Mouse (Mus musculus): ENCODE measurements around the gene Utp20.
"Not testable (repeated sequence)": the region's sequence is repeated elsewhere in the genome, so short reads cannot be mapped to it uniquely, and the experiment has no call there.

Gene Utp20

GRCm38 (mm10) chr10:88793671-88794070 lies 32.9 kb downstream of the Utp20 start:
- DNase-seq (ENCODE audit: extremely low read depth, insufficient read length, low spot score): no peak

GRCm38 (mm10) chr10:88784513-88784931 lies 42.1 kb downstream of the Utp20 start:
- DNase-seq (ENCODE audit: extremely low read depth, insufficient read length, low spot score): no peak

- DNase-seq (ENCODE audit: extremely low read depth, insufficient read length, low spot score): no peak
Observed at GRCm38 (mm10) chr10:88783941-88784340, 42.7 kb downstream of the Utp20 start.

GRCm38 (mm10) chr10:88783135-88783534 lies 43.5 kb downstream of the Utp20 start:
- not testable (repeated sequence) for DNase-seq (ENCODE audit: extremely low read depth, insufficient read length, low spot score)

GRCm38 (mm10) chr10:88780716-88781115 lies 45.9 kb downstream of the Utp20 start:
- DNase-seq (ENCODE audit: extremely low read depth, insufficient read length, low spot score): no peak

GRCm38 (mm10) chr10:88776206-88776605 lies 50.4 kb downstream of the Utp20 start:
- DNase-seq (ENCODE audit: extremely low read depth, insufficient read length, low spot score): no peak

- DNase-seq (ENCODE audit: extremely low read depth, insufficient read length, low spot score): not testable (repeated sequence)
Observed at GRCm38 (mm10) chr10:88772965-88773364, 53.6 kb downstream of the Utp20 start.

- no peak for DNase-seq (ENCODE audit: extremely low read depth, insufficient read length, low spot score)
Observed at GRCm38 (mm10) chr10:88769676-88770075, 56.9 kb downstream of the Utp20 start.

GRCm38 (mm10) chr10:88768961-88769360 lies 57.6 kb downstream of the Utp20 start:
- no peak for DNase-seq (ENCODE audit: extremely low read depth, insufficient read length, low spot score)

GRCm38 (mm10) chr10:88765431-88766142 lies 61.0 kb downstream of the Utp20 start:
- DNase-seq (ENCODE audit: extremely low read depth, insufficient read length, low spot score): no peak

GRCm38 (mm10) chr10:88761524-88762212 lies 64.9 kb downstream of the Utp20 start:
- no peak for DNase-seq (ENCODE audit: extremely low read depth, insufficient read length, low spot score)

GRCm38 (mm10) chr10:88741426-88741825 lies 85.2 kb downstream of the Utp20 start:
- DNase-seq (ENCODE audit: extremely low read depth, insufficient read length, low spot score): no peak

GRCm38 (mm10) chr10:88740781-88741180 lies 85.8 kb downstream of the Utp20 start:
- DNase-seq (ENCODE audit: extremely low read depth, insufficient read length, low spot score): no peak

- DNase-seq (ENCODE audit: extremely low read depth, insufficient read length, low spot score): no peak
Observed at GRCm38 (mm10) chr10:88739818-88740217, 86.8 kb downstream of the Utp20 start.

GRCm38 (mm10) chr10:88739074-88739473 lies 87.5 kb downstream of the Utp20 start:
- not testable (repeated sequence) for DNase-seq (ENCODE audit: extremely low read depth, insufficient read length, low spot score)

- DNase-seq (ENCODE audit: extremely low read depth, insufficient read length, low spot score): no peak
Observed at GRCm38 (mm10) chr10:88732309-88732622, 94.3 kb downstream of the Utp20 start.

GRCm38 (mm10) chr10:88731496-88732308 lies 94.9 kb downstream of the Utp20 start:
- DNase-seq (ENCODE audit: extremely low read depth, insufficient read length, low spot score): no peak

GRCm38 (mm10) chr10:88730571-88731495 lies 95.8 kb downstream of the Utp20 start, which contains the start of gene Arl1:
Arl1 (plus strand) TSS chr10:88730858.
- DNase-seq (ENCODE audit: extremely low read depth, insufficient read length, low spot score): peak; percentile 89

- peak; percentile 64 for DNase-seq (ENCODE audit: extremely low read depth, insufficient read length, low spot score)
Observed at GRCm38 (mm10) chr10:88728166-88728565, 98.4 kb downstream of the Utp20 start.

GRCm38 (mm10) chr10:88727128-88727527 lies 99.5 kb downstream of the Utp20 start:
- DNase-seq (ENCODE audit: extremely low read depth, insufficient read length, low spot score): peak; percentile 37
